Mouse (Mus musculus) frontal cortex, adult 2 months (tissue): ENCODE measurements around the gene Btg2. TPM values are rescaled to one million over a fixed set of nuclear protein-coding genes. Genes with fewer than 3 reads are reported as not detected.

Experiments
- DNase-seq, 2 experiments: peaks; one replicate each; pipeline ENCODE4 v3.0.0; 2022; ENCODE audit warnings: low spot score in 1 of 2; ENCODE audit errors: extremely low spot score in 1 of 2
- polyA plus RNA-seq: library from polyadenylated mRNA; depleted of rRNA; stranded (reverse); fragments of >200 nt; gene quantifications from 2 replicates; pipeline ENCODE4 v1.2.3, GENCODE M21; 2012

Btg2 gene
- polyA plus RNA-seq, 1 experiment, result 18.8 TPM

DNA sequence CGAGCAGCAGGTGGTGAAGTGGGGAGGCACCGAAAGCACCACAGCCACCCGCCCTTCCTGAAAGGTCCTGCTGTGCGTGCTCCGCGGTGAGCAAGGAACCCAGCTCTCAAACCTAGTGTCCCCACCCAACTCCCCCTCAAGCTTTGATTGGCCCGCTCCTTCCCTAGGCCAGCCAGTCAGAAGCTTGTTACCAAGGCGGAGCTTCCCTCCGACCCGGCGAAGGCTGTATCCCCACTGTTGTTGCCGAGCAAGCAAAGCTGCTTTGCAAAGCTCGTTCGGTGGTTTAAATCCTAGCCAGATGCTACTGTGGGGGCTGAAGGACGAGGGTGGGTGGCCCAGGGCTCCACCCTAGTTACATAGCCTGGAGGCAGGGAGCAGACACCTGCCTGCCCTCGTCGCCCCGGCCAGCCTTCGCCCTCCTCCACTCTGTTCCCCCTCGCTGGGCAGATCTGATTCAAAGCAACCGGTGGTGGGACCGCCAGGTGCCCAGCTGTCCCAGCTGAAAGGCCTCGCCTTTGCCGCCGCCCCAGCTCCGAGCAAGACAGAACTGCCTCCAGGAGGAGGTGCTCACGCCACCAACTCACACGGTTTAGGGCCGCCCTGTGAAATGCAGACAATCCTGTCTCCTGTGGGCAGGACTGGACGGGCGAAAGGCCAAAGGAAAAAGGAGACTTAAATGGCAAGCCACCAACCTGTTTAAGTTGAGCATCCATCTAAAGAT, 17.9 kb downstream of the Btg2 start:
- peak; percentile 86 to 92 for DNase-seq

DNA sequence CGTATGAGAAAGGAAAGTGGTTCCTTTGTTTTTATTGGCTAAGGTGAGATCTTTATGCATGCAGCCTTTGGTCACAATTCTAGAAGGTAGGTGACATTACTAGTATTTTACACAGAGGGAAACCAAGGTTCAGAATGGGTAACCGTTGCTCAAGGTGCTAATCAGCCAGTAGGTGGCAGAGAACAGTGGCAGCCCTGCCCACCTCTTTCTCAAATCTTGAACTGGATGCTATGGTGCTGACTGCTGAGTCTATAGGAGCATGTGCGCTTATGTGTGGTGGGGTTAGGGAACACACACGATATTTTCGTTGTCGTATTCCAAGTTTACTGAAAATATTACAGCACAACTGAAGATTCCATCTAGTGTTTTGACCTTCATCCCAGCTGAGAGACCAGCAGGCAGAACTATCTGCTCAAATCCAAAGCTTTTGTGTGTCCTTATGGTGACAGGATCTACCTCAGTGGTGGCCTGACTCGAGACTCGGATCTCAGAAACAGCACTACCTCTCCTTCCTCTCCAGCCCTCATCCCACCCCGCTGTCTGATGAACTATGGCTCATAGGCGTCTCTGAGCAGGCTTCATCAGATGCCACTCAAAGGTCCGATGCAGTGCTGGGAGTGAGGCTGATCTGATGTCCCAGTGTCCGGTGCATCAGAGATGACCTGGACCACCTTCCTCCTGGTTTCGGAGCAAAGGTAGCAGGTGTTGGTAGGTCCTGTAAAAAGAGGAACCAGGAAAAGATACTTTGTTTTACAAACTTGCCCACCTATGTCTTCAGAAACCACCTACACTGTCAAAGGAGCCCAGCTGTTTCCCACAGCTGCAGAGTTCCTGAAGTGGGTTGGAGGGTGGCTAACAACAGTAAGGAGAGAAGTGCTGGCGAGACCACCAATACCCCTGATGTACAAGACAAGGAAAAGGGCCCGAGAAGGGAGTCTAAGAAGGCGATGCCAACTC, 18.9 kb downstream of the Btg2 start:
- peak in 1 of 2 experiments; percentile 53 for DNase-seq

DNA sequence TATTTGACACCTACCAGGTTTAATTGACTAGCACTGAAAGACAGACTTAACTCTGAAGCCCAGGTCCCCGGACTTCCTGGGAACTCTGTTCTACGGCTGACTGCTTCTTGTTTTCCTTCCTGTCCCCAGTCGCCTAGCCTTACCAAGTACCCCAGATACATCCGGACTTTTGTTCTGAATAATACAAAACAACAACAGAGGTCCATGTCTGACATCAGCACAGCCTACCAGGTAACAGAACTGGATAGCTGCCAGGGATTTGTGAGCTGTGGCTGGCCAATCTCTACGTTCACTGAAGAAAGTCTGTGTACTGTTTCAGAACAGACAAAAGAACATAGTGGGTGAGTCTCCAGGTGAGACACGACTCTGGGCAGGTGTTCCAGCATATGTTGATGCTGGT, 20.1 kb downstream of the Btg2 start:
- no peak for DNase-seq

DNA sequence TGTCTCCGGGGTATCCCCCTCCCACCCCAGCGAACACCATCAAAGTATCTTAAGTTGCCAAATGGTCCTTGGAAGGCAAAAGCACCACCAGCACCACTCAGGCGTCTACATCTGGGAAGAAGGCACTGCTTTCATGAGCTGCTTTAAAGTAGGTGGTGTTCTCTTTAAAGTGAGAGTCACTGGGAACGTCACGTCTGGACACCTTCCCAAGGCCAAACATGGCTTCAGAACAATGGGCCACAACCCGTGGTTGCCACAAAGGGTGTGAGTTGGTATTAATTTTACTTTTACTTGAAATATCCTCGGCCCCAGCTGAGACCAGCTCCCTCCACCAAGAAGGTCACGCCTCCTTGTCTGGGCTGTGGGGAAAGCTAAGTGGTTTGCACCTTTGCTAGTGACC, 21.2 kb downstream of the Btg2 start:
- DNase-seq, result no peak

DNA sequence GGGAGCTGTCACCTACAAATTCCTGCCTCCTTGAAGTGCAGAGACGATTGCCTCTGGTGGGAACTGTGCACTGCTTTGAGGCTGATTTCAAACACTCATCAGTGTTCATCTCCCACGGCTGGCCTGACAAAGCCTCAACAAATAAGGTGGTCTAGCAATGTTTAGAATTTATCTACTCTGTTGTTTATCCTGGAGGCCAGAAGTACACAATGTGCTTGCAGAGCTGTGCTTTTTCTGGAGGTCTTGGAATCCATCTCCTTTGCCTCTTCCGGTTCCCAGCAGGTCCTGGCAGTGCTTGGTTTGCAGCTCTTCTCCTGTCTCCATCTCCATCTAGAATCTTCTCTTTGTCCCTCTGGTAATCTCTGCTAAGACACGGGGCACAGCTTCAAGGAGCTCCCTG, 22.6 kb downstream of the Btg2 start:
- DNase-seq, result no peak

DNA sequence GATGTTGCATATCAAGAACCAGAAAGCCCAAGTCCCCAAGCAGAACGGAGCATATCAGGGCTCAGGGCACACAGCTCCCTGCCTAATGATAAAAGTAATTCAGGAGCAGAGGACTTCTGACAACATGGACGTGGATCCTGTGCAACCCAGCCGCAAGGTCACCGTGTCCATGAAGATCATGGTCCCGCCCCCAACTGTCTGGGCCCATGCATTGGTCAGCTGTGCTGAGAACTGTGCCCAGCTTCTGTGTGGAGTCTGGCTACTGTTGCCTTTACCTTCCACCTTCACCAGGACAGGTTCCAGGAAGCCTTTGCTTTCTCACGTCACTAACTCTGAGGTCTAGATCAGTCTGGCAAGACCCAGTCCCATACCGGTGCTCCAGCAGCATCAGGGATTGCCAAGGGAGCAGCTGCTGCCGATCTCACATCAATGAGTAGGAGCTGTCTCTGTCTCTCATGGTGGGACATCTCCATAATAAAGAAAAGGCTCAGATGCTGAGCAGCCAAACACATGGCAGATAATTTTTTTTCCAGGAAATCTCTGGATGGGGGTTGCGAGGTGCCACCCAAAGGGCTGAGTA, 23.2 kb downstream of the Btg2 start:
- DNase-seq, result no peak

DNA sequence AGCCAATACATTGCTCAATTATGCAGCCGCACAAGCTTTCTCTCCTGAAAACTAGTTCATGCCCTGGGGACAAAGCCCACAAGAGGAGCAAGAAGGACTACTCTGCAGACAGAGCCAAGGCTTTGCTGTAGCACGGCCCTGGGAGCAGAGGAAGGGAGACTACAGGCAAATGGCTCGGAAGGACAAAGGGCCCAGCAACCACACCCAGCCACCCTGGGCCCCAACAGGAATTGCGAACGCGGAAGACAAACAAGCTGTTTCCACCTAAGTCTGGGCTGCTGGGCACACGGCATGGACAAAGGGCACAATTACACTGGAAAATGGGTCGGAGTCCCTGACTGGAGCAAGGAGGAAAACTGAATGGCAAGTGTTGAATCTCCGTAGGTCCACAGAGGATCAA, 23.9 kb downstream of the Btg2 start:
- no peak for DNase-seq

DNA sequence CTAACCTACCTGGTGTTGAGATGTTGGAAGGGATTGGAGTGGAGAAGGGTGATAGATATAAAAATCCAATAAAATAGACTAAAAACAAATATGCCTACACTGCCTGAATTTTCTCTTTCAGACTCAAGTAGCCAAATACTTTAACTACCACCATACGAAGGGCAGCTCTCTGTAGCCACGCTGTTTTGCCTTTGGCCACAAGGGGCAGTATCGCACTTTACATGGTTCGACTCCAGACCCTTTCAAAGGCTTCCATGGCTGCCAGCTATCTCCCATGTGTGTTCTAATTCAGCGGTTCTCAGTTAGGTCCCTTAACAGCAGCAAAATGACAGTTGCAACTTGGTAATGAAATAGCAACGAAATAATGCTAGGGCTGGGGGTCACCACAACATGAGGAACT, 25.7 kb downstream of the Btg2 start:
- DNase-seq, result peak; percentile 78 to 95

DNA sequence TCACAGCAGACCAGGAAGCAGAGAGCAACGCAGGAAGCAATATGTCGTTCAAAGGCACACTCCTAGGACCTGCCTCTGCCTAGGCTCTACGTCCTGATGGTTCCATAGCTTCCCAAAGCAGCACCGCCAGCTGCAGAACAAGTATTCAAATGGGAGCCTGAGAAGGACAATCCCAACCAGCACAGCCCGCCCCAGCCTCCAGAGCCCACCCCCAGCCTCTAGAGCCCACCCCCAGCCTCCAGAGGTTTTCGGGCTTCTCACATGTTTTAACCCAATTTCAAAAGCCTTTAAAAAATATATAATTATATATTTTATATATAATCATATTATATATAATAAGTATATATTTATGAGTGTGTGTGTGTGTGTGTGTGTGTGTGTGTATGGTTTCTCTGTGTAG, 29.4 kb downstream of the Btg2 start:
- no peak for DNase-seq

DNA sequence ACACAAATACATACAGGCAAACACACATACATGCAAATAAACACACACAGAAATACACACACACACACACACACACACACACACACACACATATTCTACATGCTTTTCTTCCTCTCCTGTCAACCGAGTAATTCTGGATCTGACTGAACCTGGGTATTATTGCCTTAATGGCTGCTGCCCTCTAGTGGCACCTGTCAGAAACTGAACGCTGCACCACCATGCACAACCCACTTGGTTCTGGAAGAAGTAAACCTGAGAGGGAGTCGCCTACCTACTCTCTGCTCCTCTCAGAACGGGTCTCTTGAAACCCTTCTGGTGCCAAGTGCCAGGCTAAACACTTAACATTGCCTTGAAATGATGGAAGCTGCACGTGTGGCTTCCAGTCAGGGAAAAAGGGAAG, 30.2 kb downstream of the Btg2 start:
- peak; percentile 69 to 88 for DNase-seq

DNA sequence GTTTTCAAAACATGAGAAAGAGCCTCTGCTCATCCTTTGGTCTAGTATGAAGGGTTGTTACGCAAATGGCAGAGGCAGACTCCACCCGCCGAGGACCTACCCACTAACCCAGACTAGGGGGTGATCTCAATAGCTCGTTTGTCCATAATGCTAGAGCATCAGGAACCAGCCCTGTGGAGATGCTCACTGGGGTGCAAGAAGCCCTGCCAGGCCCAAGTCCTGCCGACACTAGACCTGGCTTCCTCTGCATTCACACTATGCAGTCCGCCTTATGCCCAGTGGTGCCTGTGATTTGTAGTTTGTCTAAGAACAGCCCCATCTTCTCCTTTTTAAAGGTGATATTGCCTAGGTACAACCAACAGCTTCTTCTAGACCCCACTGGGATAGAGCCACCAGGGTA, 31.5 kb downstream of the Btg2 start:
- DNase-seq, result no peak

DNA sequence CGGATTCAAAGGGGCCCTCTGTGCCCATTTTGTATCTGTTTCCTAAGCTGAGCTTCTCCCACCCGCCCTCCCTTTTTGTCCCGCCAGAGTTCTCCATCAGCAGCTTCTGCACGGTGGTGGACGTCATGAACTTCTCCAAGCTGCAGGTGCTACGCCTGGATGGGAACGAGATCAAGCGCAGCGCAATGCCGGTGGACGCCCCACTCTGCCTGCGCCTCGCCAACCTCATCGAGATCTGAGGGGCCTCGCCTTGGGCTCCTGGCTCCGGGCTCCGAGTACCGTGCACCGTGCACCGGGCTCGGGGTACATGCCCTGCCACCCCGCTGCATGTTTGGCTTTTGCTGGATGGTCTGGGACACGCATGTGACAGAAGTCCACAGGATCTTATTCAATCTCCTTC, 32.5 kb downstream of the Btg2 start:
- DNase-seq, result no peak

DNA sequence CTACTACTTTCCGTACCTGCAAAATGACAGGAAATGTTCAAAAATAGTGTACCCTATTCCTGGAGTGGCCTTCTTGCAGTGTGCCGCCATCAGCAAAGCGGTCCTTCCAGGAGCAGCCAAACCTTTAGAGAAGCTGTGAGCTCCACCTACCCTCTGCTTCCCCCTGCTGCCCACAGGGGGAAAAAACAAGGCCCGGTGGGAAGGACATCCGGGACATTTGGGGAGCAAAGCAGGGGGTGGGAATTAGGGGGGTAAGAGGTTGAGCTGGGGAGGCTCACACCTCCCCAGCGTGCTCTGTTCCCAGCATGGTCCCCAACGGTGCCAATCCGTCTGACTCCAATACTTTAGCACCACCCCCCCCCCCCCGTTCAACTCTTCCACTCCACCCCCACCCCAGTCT, 32.9 kb downstream of the Btg2 start:
- DNase-seq, result peak; percentile 56 to 93

DNA sequence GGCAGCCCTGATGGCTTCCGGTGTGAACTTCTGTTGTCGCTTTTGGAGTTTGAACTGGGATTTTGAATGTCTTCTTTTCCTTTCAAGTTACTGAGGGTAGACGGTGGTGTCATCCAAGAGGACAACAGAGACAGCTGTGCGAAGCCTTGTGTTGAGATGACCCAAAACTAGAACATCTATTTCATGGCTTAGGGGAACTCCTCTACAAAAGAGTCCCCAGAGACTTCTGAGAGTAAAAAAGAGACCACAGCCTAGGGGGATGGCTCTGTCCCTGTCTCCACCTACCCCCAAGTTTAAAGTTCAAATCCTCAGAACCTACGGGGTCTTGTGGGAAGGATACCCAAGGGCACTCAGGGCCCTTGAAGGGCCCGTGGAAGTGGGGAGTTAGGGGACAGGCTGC, 34.1 kb downstream of the Btg2 start:
- DNase-seq, result no peak

DNA sequence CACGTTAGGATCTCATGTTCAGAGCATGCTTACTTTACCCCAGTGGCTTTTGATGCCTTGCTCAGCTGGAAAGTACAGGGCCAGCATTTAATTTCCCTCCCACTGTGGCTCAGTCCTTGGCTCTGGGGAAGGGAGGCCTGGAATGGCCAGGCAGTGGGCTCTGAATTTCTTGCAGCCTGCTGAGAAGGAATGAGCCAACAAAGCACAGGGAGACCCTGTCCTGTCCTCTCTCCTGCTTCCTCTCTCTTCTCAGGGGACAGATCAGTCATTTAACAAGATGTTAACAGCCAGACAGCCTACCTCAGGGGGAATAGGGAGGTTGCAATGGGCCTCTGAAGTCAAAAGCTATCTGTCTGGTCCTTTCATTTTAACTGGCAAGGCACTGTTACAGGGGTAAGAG, 36.6 kb downstream of the Btg2 start:
- DNase-seq, result no peak

DNA sequence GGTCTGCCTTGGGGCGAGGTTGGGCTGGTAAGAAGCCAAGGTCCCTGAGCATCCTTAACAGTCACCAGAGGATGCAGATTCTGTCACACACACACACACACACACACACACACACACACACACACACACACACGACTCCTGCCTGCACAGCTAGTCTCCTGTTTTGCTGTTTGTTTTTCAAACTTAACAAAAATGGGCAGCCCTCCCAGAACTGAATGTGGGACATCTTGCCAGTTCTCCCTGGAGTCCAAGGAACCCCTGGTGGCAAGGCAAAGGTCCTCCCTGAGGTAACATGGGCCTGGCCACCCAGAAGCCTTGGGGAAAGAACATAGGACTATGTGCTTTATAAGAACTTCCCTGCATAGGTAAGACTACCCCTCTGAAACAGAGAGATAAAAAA, 37.0 kb downstream of the Btg2 start:
- no peak for DNase-seq

DNA sequence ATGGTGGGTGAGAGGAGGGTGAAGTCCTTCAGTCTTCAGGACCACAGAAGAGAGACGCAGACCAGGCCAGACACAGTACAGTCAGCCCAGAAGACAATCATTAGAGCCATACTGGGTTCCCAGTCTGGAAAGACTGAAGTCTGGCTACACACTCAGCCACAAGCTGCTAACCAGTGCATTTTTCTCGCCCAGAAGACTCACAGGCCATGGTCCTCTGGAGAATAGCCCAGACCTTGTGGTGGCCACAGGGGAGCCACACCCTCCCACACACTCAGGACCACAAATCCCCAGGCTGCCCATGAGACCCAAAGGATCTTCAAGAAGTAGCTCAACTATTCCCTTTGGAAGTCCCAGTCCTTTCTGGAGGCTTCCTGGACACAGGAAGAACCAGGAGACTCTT, 39.6 kb downstream of the Btg2 start:
- no peak for DNase-seq

DNA sequence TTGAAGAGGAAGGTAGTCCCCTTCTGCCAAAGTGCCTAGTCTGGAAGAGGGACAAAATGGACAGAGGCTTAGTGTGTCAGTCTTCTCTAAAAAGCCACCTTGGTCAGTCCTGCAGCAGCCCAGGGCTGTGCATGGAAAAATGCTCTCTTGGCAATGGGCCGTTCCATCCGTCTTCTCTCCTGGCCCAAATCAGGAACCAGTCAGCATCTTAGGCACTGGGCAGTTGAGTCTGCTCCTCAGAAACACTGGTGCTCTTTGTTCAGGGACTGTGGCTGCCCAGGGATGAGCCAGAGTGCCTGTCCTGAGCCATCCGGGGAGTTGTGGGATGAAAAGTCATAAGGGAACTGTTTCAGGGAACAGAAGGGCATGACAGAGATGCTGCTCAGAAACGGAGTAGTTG, 40.6 kb downstream of the Btg2 start:
- DNase-seq, result no peak

DNA sequence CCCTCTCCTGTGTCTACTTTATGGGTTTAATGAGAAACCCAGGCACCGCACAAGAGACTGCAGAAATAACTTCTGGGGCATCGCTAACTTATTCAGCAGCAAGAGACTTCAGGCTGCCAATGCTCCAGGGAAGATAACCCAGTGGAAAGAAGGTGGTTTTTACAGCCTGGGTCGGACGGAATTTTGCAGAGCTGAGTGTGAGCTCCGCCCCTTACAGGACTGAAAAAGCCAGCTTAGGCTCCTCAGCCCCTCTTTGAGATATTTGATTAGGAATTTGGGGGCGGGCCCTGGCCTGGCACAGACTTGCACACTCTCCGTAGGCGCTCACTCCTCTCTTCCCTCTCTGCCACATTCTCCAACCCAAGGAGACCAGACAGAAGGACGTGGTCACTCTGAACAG, 41.7 kb downstream of the Btg2 start, which contains the start of gene Fmod:
TSS of gene Fmod (plus strand) at position 83 of the 400 bp plus-strand sequence.
- DNase-seq, result no peak

DNA sequence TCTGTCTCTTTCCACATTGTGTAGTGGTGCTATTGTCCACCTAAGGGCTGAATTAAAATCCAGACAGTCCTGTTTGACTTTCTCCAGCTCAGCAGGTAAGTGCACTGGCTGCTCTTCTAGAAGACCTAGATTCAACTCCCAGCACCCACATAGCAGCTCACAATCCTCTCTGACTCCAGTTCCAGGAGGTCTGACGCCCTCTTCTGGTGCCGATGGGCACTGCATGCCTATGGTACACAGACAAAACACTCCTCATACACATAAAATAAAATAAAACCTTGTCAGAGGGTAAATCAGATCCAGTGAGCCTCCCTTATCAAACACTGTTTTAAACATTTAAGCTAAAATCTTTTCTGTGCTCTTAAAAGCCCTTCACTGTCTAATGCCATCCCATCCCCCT, 42.4 kb downstream of the Btg2 start:
- no peak for DNase-seq

DNA sequence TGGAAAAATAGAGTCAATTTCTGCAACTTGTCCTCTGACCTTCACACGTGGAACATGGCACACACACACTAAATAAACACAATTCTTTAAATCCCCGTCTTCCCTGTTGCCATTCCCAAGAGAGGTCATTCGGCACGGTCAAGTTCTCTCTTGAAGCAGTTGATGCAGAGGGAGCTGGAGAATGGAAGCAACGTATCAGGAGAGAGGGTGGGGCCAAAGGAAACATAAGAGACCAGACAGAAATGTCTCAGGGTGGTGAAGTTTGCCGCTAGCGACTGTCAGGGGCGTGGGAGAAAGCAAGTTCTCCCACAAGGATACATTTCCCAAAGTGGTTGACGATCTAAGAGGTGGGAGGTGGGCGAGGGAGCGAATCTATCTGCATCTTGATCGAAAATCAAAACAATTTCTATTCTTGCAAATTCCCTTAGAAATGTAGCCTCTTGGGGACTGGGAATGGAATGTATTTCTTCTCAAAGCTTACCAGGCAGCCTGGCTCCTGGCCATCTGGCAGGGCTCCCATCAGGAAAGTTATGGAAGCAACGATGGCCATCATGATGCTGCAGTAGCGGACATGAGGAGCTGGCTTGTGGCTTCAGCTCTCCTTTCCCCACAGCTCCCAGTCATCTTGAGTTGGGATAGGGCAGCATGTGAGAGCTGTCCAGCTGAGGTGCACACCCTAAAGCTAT, 50.6 kb downstream of the Btg2 start:
- DNase-seq, result peak; percentile 26 to 74
